Mouse (Mus musculus) hindlimb bud, embryonic 11.5 days (tissue): Measurements from ENCODE around the gene Fam172a.
"Not testable (repeated sequence)": the region's sequence is repeated elsewhere in the genome, so short reads cannot be mapped to it uniquely, and the experiment has no call there.

Source experiments
- DNase-seq: peaks from one replicate; pipeline ENCODE4 v3.0.0-alpha.2; 2012; ENCODE audit warnings: low read depth, low spot score; ENCODE audit errors: extremely low spot score

Gene Fam172a

DNA sequence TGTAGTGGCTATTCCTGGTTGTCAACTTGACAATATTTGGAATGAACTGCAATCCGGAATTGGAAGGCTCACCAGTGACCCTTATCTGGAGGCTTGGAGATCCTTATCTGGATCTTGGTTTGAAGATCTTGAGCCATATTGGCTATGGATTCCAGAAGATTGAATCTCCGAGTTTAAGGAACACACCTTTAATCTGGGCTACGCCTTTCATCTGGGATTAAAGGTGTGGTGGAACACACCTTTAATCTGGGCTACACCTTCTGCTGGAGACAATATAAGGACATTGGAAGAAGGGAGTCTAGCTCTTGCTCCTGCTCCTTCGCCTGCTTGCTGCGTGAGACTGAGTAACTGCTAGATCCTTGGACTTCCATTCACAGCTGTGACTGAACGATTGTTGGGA is at the start of gene Fam172a:
Gene Fam172a, plus strand, starts transcription at position 301 of the 400 bp plus-strand sequence.
- not testable (repeated sequence) for DNase-seq

DNA sequence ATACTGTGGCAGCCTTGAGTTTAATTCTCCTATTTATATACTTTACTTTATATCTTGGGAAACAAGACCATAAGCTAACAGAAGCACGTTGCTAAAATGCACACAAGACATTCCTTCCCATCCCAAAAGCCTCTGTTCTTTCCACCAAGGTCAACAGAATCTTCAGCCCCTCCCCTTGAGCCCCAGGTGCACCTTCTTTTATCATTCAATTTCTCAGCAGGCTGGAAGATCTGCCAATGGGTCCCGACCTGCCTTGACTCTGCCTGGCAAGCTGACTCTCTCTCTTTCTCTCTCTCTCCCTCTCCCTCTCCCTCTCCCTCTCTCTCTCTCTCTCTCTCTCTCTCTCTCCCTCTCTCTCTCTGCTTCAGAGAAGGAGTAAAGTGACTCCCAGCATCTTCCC is 13.2 kb upstream of the Fam172a start:
- no peak for DNase-seq

DNA sequence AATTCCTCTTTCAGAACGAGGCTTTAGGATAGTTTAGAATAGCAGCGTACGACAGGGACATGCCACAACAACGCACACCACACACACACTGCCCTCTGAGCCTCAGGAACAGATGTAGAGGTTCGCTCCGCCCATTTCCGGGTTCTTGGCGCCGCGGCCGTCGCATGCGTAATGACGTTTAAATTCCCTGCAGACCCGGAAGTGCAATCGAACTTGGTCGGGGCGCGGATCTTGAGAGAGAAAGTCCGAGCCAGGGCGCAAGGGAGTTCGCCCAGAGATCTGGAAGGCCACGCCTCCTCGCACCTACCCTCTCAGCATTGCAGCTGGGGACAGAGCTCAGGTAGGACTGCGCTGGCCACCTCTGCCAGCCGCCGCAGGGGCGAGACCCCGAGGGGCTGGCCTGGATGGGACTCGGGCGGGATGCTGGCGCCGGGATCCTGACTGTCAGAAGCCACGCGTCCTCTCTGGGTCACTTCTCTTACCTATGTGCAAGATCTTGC is 6.7 kb downstream of the Fam172a start:
- DNase-seq, result peak; percentile 73

DNA sequence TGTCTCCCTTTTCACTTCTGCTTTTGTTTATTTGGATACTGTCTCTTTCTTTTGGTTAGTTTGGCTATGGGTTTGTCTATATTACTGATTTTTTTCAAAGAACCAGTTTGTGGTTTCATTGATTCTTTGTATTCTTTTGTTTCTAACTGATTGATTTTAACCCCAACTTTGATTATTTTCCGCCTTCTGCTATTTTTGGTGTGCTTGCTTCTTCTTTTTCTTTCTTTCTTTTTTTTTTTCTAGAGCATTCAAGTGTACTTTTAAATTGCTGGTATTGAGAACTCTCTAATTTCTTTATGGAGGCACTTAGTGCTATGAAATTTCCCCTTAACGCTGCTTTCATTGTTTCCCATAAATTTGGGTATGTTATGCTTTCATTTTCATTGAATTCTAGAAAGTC is 15.7 kb downstream of the Fam172a start:
- no peak for DNase-seq

DNA sequence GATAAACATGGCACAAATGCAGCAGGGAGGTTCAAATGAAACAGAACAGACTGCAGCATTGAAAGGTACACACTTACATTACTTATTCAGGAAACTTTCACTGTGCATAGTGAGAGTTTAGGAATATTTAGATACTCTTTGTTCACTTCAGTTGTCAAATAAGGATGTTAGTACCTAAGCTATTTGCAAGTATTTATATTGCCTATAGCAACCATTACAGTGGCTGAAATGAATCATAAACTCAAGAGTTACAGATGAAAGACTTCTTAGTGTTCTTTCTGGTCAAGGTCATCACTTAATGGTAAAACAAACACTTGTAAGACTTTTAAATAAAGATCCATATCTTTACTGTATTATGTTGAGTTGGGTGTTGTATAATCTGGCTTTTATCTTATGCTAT is 41.0 kb downstream of the Fam172a start:
- no peak for DNase-seq

DNA sequence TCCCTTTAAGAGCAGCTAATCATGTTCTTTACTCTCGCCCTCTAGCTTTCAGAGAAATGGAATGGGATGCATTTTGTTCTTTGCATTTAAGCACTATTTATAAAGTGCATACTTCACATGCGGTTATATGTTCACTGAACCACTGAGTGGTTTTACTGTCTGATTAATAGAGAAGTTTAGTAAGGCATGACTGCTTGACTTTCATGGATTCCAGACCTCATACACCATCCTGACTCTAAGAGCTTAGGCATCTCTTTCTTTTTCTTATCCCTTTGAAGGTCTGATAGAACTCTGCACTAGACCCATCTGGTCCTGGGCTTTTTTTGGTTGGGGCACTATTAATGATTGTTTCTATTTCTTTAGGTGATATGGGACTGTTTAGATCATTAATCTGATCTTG is 75.8 kb downstream of the Fam172a start:
- no peak for DNase-seq

DNA sequence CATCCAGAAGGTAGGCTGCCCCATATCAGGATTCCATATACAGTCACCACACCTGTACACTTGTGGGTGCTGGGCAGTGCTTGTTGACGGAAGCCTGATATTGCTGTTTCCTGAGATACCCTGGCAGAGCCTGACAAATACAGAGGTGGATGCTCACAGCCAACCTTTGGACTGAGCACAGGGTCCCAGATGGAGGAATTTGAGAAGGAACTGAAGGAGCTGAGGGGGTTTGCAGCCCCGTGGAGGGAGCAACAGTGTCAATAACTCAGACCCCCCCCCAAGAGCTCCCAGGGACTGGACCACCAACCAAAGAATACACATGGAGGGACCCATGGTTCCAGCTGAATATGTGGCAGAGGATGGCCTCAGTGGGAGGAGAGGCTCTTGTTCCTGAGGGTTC is 105.5 kb downstream of the Fam172a start:
- not testable (repeated sequence) for DNase-seq

DNA sequence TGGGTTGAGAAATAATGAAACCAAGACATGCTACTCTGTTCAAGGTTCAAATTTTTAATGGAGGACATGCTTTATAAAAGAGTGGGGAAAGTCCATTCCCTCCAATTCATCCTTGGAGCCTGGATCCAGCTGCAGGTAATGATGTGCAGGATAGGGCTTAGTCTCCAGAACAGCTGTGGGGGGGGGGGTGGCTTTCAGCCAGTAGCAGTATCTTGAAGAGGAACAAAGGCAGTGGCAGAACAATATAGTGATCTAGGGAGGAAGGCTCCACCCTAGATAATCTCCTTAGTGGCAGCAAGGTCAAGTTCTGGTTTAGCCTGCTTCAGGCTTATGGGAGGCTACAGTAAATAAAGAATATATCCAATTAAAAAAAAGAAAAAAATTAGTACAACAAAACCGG is 108.6 kb downstream of the Fam172a start:
- DNase-seq, result no peak

DNA sequence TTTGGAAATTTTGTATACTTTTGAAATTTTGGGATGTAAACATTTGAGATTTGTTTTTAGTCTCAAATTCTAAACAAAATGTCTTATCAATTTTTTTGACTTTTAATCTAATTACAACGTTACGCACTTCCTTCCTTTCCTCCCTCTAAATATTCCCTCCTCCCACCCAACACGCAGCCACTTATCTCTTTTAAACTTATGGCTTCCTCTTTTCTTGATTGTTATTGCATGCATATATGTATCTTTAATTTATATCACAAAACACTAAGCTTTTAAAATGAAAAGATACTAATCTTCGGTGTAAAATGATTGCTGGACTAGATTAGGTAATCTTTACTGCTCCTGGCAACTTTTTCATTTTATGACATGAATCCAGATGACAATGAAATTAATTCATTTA is 124.3 kb downstream of the Fam172a start:
- DNase-seq, result no peak

DNA sequence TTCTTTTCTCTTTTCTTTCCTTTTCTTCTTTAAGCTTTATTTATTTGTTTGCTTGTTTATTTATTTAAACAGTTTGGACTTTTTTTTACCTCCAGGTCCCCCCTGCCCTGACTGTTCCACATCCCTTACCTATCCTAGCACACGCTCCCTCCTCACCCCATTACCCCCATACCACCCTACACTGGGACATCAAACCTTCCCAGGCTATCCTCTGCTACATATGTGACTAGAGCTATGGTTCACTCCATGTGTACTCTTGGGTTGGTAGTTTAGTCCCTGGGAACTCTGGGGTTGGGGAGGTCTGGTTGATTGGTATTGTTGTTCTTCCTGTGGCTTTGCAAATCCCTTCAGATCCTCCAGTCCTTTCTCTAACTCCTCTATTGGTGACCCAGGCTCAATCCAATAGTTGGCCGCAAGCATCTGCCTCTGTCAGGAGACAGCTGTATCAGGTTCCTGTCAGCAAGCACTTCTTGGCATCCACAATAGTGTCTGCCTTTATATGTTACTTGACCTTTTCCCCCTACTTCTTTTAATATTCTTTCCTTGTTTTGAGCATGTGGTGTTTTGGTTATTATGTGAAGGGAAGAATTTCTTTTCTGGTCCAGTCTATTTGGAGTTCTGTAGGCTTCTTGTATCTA is 141.3 kb downstream of the Fam172a start:
- no peak for DNase-seq

DNA sequence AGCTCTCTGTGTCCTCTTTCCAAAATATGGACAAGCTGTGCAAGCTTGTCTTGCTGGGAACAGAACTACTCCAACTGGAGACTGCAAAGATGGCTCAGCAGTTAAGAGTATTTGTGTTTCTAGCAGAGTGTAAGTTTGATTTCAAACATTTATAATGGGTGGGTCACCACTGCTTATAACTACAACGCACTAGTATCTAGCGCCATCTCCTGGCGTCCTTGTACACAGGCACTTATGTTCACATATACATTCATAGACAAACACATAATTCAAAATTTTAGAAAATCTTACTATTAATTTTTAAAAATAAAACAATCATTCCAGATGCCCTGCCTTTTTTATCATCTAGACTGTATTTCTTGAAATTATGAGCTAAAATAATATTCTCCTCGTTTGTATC is 147.0 kb downstream of the Fam172a start:
- DNase-seq, result no peak

DNA sequence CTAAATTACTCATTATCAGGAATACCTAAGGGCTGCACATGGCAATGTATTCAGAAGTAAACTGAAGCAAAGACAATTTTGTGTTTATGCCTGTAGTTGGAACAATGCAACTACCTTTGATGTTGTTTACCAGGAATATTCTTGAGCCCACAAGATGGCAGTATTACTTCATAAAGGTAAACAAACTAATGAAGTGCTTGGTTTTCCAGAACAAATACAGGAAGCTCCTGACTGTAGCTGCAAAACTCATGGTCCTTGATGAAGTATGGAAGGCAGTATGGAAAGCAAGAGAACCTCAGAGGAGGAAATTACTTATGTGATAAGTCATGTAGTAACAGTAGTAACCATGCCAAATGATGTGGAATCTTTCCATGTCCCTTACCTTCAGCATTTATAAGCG is 163.0 kb downstream of the Fam172a start:
- peak; percentile 35 for DNase-seq

DNA sequence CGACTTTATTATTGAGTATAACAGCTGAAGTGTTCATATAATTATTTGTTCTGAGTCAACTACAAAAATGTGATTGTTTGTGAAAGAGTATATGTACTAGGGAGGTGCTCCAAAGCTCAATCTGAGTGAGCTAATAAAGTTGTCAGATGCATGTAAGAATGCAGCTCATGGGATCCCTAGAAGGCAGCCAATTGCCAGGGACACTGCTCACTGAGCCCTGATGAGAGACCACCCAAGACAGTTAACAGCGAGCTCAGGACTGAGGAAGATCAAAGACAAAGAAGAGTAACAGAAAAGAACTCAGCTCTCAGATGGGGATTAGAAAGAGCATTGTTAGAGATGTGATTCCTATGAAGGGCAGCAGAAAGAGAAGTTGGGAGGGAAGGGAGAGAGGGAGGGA is 166.5 kb downstream of the Fam172a start:
- no peak for DNase-seq

DNA sequence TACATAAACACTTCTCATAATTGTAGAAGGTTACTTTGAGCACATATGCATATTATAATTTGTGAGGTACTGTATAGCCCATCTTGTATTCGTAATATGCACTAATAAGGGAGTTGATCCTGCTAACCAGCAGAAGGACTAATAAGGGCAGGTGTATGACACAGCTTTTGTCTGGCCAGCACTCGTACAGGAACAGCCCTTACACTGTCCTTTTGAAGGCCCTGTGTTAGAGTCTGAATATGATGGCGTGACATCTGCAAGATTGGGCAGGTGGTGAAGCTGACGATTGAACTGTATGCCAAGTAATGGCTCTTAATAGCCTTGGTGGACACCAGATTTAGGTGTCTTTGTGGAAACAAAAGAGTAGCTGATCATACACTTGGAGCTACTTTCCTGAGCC is 176.3 kb downstream of the Fam172a start:
- no peak for DNase-seq

DNA sequence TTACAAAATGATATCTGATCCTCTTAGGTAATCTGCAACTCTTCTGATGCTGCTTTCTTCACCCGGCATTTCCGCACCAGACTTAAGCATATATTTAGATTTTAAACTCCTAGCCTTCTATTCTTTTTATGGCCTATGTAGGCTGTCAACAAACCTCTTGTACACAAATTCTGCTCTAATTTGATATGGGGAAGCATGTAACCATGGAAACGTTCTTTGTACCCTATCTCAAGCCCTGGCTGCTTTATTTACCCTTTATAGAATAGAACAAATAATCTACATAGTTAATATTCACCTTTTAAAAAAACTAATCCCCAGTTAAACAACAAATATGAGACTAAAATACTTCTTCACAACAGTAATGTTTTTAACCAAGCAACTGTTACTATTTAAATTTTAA is 176.7 kb downstream of the Fam172a start:
- DNase-seq, result no peak

DNA sequence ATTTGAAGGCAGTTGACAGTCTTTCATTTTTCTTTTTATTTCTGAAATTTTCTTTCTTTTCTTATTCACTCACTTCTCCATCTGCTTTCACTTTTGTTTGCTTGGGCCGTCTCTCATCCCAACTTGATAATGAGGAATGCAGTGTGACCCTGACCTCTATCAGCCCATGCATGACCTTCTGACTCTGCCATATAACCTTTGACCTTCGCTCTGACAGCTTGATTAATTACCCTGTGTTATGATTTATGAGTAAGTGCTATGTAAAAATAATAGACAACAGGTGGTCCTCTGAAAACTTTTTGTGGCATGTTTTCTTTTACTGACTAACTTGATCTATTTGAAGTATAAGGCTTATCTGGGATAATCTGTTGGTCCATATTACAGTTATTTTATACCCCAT is 195.8 kb downstream of the Fam172a start:
- peak; percentile 82 for DNase-seq

DNA sequence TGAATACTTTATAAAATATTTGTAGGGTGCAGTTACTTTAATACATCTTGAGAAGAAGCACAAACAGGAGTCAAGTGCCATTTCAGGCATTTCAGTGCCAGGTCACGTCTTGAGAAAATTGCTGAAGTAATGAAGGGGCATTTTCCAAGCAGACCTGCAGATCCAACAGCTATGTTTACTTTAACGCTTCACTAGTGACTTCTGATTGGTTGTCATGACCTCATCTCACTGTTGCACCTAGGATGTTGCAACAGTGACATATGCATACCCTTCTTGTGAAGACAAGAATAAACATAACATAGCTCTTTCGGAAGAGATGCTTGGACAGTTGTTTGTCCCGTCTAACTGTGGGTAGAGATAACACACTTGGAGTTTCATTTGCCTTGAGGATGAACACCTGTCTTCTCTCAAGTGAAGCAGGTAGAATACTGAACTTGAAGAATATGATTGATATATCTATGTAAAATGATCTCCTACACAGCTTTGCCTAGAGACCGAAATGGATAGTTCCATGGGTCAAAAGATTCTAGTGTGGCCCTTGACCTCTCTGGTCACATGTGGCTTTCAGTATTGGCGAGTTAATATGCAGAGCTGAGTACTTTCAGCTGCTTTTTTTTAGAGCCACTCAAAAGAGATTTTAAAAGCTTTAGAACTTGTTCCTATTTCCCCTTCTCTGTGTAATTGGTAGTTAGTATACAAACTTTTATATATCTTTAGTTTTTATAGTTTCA is 196.4 kb downstream of the Fam172a start:
- no peak for DNase-seq

DNA sequence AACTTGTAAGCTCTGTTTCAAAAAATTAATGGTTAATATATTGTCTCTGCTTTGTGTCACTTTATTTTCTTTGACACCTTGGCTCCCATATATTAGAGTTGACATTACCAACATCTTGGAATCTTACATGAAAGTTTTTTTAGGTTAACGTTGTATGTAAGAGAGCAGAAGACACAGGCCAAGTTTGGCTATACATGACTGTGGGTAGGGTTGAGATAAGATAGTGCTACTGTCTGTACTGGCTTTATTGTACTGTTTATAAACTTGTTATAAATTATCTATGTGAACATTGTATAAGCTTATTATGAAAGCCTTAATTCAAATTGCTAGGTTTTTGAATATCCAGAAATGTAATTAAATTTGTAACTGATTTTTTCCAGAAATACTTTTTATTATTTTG is 197.9 kb downstream of the Fam172a start:
- no peak for DNase-seq

DNA sequence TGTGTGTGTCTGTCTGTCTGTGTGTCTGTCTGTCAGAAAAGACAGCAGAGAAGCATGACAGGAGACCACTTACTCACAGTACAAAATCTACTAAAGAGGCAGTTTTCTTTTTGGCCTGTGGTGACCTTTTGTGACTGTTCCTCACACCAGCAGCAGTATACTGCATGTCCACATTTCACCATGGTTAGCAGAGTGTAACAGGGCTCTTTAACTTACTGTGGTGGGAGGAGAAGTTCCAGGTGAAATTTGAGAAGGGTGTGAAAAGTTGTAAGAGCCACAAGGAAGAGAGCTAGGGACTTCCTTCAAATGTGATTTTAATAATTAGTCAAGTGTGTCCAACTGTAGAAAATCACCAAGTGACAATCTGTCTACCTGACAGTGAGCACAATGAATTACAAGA is 199.0 kb downstream of the Fam172a start:
- no peak for DNase-seq

DNA sequence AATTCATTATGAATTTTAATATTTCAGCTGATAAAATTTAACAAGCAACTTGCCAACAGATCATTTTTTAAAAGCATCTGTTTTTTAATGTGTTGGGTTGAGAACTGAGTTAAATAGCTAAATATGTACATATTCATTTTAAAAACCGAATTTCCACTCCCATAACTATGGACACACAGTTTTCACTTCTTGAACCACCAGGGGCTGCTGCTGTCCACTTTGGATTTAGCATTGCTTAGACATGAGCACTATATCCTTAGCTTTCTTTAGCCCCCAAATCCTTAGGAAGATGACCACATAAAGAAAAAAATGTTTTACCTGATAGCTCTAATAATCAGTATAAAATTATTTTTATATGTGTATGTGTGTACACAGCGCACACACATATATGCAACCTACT is 207.4 kb downstream of the Fam172a start:
- no peak for DNase-seq

DNA sequence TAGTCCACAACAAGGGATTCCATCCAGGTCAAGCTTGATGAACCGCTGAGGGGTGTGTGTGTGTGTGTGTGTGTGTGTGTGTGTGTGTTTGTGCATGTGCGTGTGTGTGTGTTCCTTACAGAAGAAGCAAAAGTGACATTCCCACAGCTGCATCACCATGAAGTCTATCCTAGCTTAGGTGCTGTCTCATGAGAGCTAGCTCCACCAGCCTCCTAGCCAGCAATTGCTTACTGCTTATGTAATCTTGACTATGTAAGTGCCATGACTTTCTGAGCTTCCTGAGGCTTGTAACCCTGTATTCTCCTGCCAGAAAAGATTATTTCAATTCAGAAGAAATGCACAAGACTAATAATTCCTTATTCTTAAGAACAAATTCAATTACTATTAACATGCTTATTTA is 221.0 kb downstream of the Fam172a start:
- no peak for DNase-seq

DNA sequence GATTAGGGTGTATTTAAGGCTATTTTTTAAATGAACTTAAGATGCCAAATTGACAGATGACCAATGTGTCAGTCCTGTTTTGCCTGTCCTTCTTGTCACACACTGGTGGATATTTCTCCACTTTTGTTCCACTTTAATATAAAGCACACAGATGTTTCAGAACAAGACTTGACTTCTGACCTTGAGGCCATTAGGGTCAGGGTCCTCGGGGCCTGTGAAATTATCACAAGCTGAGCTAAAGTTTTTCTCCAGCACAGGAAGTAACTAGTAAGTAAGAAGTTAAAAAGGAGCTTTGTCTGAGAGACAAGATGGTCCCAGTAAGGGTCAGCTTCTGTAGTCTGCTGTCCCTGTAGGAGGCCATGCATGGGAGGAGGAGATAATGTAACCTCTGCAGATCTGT is 255.8 kb downstream of the Fam172a start:
- DNase-seq, result no peak
